ENCODE assay signal across 8 mouse cellular contexts in the genomic region with DNA sequence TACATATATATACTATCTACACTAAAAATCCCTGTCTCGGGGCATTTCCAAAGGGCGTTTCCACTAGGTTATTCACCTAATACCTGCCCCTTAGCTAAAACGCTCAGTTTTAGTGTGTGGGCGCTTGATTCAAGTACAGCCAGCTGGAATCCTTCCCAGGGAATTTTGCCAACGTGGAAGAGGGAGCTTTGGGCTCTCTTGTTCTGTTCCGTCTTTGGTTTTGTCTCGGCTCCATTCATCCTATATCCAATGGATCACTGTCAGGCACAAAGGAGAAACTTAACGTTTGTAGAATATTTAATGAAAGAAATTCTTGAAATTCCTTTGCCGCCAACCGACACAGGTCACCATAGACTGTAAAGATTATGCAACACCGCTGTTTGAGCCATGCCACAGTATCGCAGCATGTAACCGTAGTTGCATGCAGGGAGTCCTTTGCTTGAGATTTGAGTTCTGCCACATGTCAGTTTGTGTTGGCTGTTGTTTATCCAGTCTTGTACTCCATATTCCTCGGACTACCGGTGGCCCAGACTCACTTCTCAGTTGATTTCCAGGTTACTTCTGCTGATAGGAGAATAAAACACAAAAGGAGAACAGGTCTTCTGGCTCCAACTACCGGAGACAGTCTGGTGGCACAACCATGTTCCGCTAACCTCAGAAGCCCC. TPM values are rescaled to one million over a fixed set of nuclear protein-coding genes. Genes with fewer than 3 reads are reported as not detected.
DNase-seq lines count a peak whose midpoint lies in the region; ATAC-seq and TF ChIP-seq lines count a peak whose summit lies in the region.

No protein-coding gene starts in this region.

- peak overlapping the region; percentile 57 for H3K4me2 ChIP-seq in heart, postnatal 0 days (ENCODE audit: low read depth, low read length)

- H3K27me3 ChIP-seq in heart, postnatal 0 days (ENCODE audit: control insufficient read depth, insufficient read depth, low read length) = no peaks in the 10 kb centered on the region
- no peaks in the 10 kb centered on the region for H3K27me3 ChIP-seq in midbrain, embryonic 10.5 days (ENCODE audit: low read depth, poor library complexity, severe bottlenecking)

- peaks cover 4% of the 10 kb centered on the region; the same call in 1 of the 2 replicates for H3K36me3 ChIP-seq in heart, postnatal 0 days (replicated peaks; ENCODE audit: control insufficient read depth, insufficient read depth, low read length)
- H3K36me3 ChIP-seq in midbrain, embryonic 10.5 days = 0 out of 2 replicates have a peak, but pooled peaks cover 3% of the 10 kb centered on the region

- DNase-seq in layer of hippocampus, adult 11-12 months (ENCODE audit: low spot score) = peak; percentile 27
- no peak for DNase-seq in layer of hippocampus, adult 9-11 months
- DNase-seq in cerebellum, adult 11-12 months = peak; percentile 83
- no peak for DNase-seq in heart, postnatal 0 days (ENCODE audit: low spot score)
- DNase-seq in kidney, postnatal 36 days = peak; percentile 64 to 85
- no peak for DNase-seq in midbrain, embryonic 10.5 days (ENCODE audit: low spot score)
- DNase-seq in embryo, embryonic 10 days (ENCODE audit: low spot score) = no peak
- DNase-seq in retina, postnatal 1 day = no peak

- H3K27ac ChIP-seq in heart, postnatal 0 days (ENCODE audit: low read depth) = peak overlapping the region; percentile 16
- H3K27ac ChIP-seq in midbrain, embryonic 10.5 days (replicated peaks) = 0 out of 2 replicates have a peak overlapping the region, but pooled peaks have one; percentile 17

- no peaks in the 10 kb centered on the region for H3K4me1 ChIP-seq in heart, postnatal 0 days (ENCODE audit: control insufficient read depth, insufficient read depth)
- H3K4me1 ChIP-seq in midbrain, embryonic 10.5 days = peaks cover 6% of the 10 kb centered on the region

- H3K9me3 ChIP-seq in heart, postnatal 0 days (replicated peaks; ENCODE audit: control insufficient read depth, low read length) = no peaks in the 10 kb centered on the region
- H3K9me3 ChIP-seq in midbrain, embryonic 10.5 days (replicated peaks) = no peaks in the 10 kb centered on the region

- H3K4me3 ChIP-seq in heart, postnatal 0 days (ENCODE audit: low read depth, low read length) = peak overlapping the region; percentile 36
- no peak overlapping the region for H3K4me3 ChIP-seq in midbrain, embryonic 10.5 days

- no peak for TF ChIP-seq EP300 in heart, postnatal 0 days (IDR thresholded peaks at IDR 0.05; ENCODE audit: low read depth)

- 35% methylated on average over 17 of the region's 17 CpGs for WGBS in heart, postnatal 0 days
- 75% methylated on average over 17 of the region's 17 CpGs for WGBS in midbrain, embryonic 10.5 days

- no peak overlapping the region; the same call in 1 of the 2 replicates for H3K9ac ChIP-seq in heart, postnatal 0 days (replicated peaks; ENCODE audit: low read depth, low read length)

- no peak for TF ChIP-seq CTCF in heart, postnatal 0 days (IDR thresholded peaks at IDR 0.05; ENCODE audit: low read depth)

- no peak; the same call in 1 of the 2 replicates for ATAC-seq in heart, postnatal 0 days (ENCODE audit: insufficient read depth, low read depth)

RNA-seq across cellular contexts. Expression of a gene that starts 11.3 kb away (rescaled TPM):
- 57.2 and 106 TPM in 2 replicates for total RNA-seq in heart, postnatal 0 days (2014; rRNA removed; ENCODE audit: low replicate concordance)
- 36.7 and 37.7 TPM in 2 replicates for polyA plus RNA-seq in heart, postnatal 0 days (2015; fragmentation: Nextera tagmentation; extraction: Ambion mirVana)
- 78.9 and 86.9 TPM in 2 replicates for polyA plus RNA-seq in midbrain, embryonic 10.5 days (2016; fragmentation: Nextera tagmentation; extraction: Ambion mirVana)

RNA-seq across cellular contexts. Expression of a gene that starts 12.7 kb away (rescaled TPM):
- 22.1 and 25.6 TPM in 2 replicates for total RNA-seq in heart, postnatal 0 days (2014; rRNA removed; ENCODE audit: low replicate concordance)
- polyA plus RNA-seq in heart, postnatal 0 days (2015; fragmentation: Nextera tagmentation; extraction: Ambion mirVana) = 123 and 145 TPM in 2 replicates
- polyA plus RNA-seq in midbrain, embryonic 10.5 days (2016; fragmentation: Nextera tagmentation; extraction: Ambion mirVana) = 599 and 633 TPM in 2 replicates

RNA-seq across cellular contexts. Expression of a gene that starts 43.3 kb away (rescaled TPM):
- not detected in 2 replicates for total RNA-seq in heart, postnatal 0 days (2014; rRNA removed; ENCODE audit: low replicate concordance)
- 0.40 and 0.47 TPM in 2 replicates for polyA plus RNA-seq in heart, postnatal 0 days (2015; fragmentation: Nextera tagmentation; extraction: Ambion mirVana)
- 0.35 TPM in 1 of 2 replicates, not detected in the other for polyA plus RNA-seq in midbrain, embryonic 10.5 days (2016; fragmentation: Nextera tagmentation; extraction: Ambion mirVana)

Comparison
In these comparisons a context has a peak if more than half of its experiments do, and no peak if none do; other contexts are left out.
1. DNase-seq: peak in layer of hippocampus, adult 11-12 months (single experiment), cerebellum, adult 11-12 months (single experiment) and kidney, postnatal 36 days (2 of 2); none in layer of hippocampus, adult 9-11 months (single experiment), heart, postnatal 0 days (single experiment), midbrain, embryonic 10.5 days (single experiment), embryo, embryonic 10 days (single experiment) and retina, postnatal 1 day (single experiment).